Mouse (Mus musculus) heart, adult 9 months (tissue): ENCODE results near the gene Gm17334.

Experiments
- DNase-seq, 2 experiments: peaks; one replicate each; pipeline ENCODE4 v3.0.0; 2022; ENCODE audit warnings: low spot score in 2 of 2

Gene Gm17334

GRCm38 (mm10) chr11:53748614-53749013 is 24.4 kb downstream of the Gm17334 start:
- DNase-seq = no peak

DNA sequence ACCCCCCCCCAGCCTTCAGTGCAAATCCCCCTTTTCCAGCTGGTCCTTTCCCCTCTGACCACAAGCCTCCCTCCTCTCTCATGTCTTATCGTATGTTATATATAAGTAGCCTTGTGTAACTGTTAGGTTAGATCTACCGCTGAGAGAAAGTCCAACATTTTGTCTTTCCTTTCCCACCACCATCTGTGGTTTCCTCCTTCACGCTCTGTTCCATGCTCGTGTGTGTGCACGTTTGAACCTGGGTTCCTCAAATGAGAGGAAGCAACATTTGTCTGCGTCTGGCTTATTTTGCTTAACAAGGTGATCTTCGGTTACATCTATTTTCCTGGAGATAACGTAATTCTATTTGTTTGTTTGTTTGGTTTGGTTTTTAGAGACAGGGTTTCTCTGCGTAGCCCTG is 25.0 kb downstream of the Gm17334 start:
- no peak for DNase-seq

DNA sequence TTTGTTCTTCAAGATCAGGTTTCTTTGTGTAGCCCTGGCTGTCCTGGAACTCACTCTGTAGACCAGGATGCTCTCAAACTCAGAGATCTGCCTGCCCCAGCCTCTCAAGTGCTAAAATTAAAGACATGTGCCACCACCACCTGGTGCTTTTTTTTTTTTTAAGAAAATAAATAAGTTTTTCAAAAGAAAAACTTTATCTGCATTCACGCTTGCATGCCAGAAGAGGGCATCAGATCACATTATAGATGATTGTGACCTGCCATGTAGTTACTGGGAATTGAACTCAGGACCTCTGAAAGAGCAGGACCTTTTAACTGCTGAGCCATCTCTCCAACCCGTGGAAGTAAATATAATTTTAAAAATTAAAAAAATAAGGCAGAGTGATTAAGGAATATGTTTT is 27.7 kb downstream of the Gm17334 start:
- DNase-seq = no peak

- DNase-seq = peak; percentile 47 to 59
Observed at GRCm38 (mm10) chr11:53742353-53742752, 30.6 kb downstream of the Gm17334 start.

- peak; percentile 65 to 69 for DNase-seq
Observed at GRCm38 (mm10) chr11:53737573-53737946, 35.4 kb downstream of the Gm17334 start.

- DNase-seq = peak; percentile 56 to 76
Observed at GRCm38 (mm10) chr11:53736771-53737572, 36.0 kb downstream of the Gm17334 start.

DNA sequence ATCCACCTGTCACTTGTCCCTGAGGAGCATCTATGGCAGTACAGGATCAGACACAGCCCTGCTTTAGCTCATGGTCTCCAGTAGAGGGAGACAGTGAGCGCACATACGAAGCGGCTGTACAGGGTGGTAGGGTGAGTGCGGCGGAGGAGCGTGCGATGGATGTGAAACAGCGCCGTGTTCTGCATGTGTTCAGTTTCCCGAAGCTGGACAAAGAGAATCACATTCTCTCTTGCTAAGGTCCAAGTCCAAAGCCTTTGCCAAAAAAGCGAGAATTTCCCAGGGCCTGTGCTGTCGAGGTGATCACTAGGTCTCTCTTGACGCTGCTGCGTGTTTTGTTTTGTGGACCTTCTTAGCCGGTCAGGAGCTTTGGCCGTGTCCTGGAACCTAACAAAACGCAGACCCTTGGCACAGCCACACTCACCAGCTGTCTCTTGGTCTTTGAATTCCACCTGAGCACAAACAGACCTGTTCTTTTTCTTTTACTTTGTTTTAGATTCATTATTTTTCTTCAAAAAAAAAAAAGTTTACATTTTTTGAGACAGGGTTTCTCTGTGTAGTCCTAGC is 37.2 kb downstream of the Gm17334 start:
- DNase-seq = peak; percentile 54 to 61

- no peak for DNase-seq
Observed at GRCm38 (mm10) chr11:53734970-53735681, 37.9 kb downstream of the Gm17334 start.

GRCm38 (mm10) chr11:53734431-53734830 is 38.6 kb downstream of the Gm17334 start:
- no peak for DNase-seq

- no peak for DNase-seq
Observed at GRCm38 (mm10) chr11:53733824-53734223, 39.2 kb downstream of the Gm17334 start.

GRCm38 (mm10) chr11:53732244-53732643 is 40.7 kb downstream of the Gm17334 start:
- DNase-seq = no peak

DNA sequence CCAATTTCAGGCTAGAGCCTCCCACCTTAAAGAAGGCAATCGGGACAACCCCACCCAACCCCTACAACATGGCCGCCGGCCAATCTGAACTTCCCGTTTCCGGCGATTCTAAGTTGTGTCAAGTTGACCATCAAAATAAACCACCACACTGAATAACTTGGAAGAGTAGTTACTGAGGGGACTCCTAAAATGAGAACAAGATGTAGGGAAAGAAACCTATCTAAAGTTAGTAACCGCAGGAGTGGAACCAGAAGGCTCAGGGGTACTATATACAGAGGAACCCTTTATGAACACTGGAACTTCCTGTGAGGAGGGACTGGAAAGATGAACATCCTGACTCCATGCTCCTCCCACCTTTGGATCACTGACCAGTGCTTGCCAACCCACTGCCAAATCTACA is 41.5 kb downstream of the Gm17334 start:
- DNase-seq = no peak
